Mouse (Mus musculus): Measurements from ENCODE around the gene Fibcd1. TPM values are rescaled to one million over a fixed set of nuclear protein-coding genes. Genes with fewer than 3 reads are reported as not detected.
A peak's percentile ranks its signal among the peaks of the same experiment; 100 is the strongest.

The Fibcd1 gene
- polyA plus RNA-seq, 1 experiment from 2014 or later, result not detected

GRCm38 (mm10) chr2:31782958-31783602 lies 62.7 kb downstream of the Fibcd1 start:
- Histone ChIP-seq H3K9me3 (replicated peaks) (no peaks in the 10 kb centered on the region), H3K4me3 (no peak overlapping the region), H3K4me1 (no peaks in the 10 kb centered on the region), H3K27ac (no peak overlapping the region), H3K36me3 (peaks cover 93% of the 10 kb centered on the region), H3K4me2 (no peak overlapping the region), H3K27me3 (replicated peaks) (no peaks in the 10 kb centered on the region), H3K9ac (no peak overlapping the region)
- WGBS (ENCODE audit: insufficient replicate concordance), result 74% methylated on average over 8 of the region's 8 CpGs
- no peak for ATAC-seq

GRCm38 (mm10) chr2:31779258-31779657 lies 66.5 kb downstream of the Fibcd1 start:
- H3K4me1 ChIP-seq, result no peaks in the 10 kb centered on the region
- no peaks in the 10 kb centered on the region for H3K9me3 ChIP-seq (replicated peaks)
- H3K27me3 ChIP-seq (replicated peaks), result no peaks in the 10 kb centered on the region
- H3K27ac ChIP-seq, result no peak overlapping the region
- H3K9ac ChIP-seq, result no peak overlapping the region
- peaks cover 79% of the 10 kb centered on the region for H3K36me3 ChIP-seq
- no peak for ATAC-seq
- 84% methylated on average over 2 of the region's 2 CpGs for WGBS (ENCODE audit: insufficient replicate concordance)
- no peak overlapping the region for H3K4me2 ChIP-seq
- H3K4me3 ChIP-seq, result no peak overlapping the region

- no peak for ATAC-seq
- H3K4me2 ChIP-seq, result no peak overlapping the region
- peaks cover 60% of the 10 kb centered on the region for H3K36me3 ChIP-seq
- H3K27ac ChIP-seq, result no peak overlapping the region
- no peaks in the 10 kb centered on the region for H3K9me3 ChIP-seq (replicated peaks)
- no peaks in the 10 kb centered on the region for H3K27me3 ChIP-seq (replicated peaks)
- WGBS (ENCODE audit: insufficient replicate concordance), result 77% methylated on average over 3 of the region's 3 CpGs
- no peak overlapping the region for H3K9ac ChIP-seq
- H3K4me1 ChIP-seq, result peaks cover 7% of the 10 kb centered on the region; the same call in 1 of the 2 replicates
- no peak overlapping the region for H3K4me3 ChIP-seq
Observed at GRCm38 (mm10) chr2:31776479-31776878, 69.3 kb downstream of the Fibcd1 start.

- H3K36me3 ChIP-seq, result peaks cover 14% of the 10 kb centered on the region; the same call in 1 of the 2 replicates
- no peaks in the 10 kb centered on the region for H3K9me3 ChIP-seq (replicated peaks)
- no peak; the same call in 1 of the 2 replicates for ATAC-seq
- H3K27ac ChIP-seq, result peak overlapping the region; percentile 72; the same call in 1 of the 2 replicates
- H3K27me3 ChIP-seq (replicated peaks), result no peaks in the 10 kb centered on the region
- peak overlapping the region; percentile 28 for H3K4me2 ChIP-seq
- H3K4me3 ChIP-seq, result no peak overlapping the region
- 27% methylated on average over 7 of the region's 7 CpGs for WGBS (ENCODE audit: insufficient replicate concordance)
- H3K4me1 ChIP-seq, result peaks cover 54% of the 10 kb centered on the region
- 0 out of 2 replicates have a peak overlapping the region, but pooled peaks have one; percentile 15 for H3K9ac ChIP-seq
Observed at GRCm38 (mm10) chr2:31770781-31771441, 74.9 kb downstream of the Fibcd1 start.

GRCm38 (mm10) chr2:31769631-31770111 lies 76.1 kb downstream of the Fibcd1 start:
- ATAC-seq, result no peak
- peaks cover 67% of the 10 kb centered on the region for H3K4me1 ChIP-seq
- no peak overlapping the region for H3K9ac ChIP-seq
- no peak overlapping the region; the same call in 1 of the 2 replicates for H3K4me2 ChIP-seq
- H3K4me3 ChIP-seq, result no peak overlapping the region
- no peaks in the 10 kb centered on the region for H3K27me3 ChIP-seq (replicated peaks)
- WGBS (ENCODE audit: insufficient replicate concordance), result 29% methylated on average over 6 of the region's 6 CpGs
- no peaks in the 10 kb centered on the region for H3K9me3 ChIP-seq (replicated peaks)
- H3K27ac ChIP-seq, result peak overlapping the region; percentile 72
- H3K36me3 ChIP-seq, result peaks cover 9% of the 10 kb centered on the region; the same call in 1 of the 2 replicates

- Histone ChIP-seq H3K36me3 (peaks cover 5% of the 10 kb centered on the region; the same call in 1 of the 2 replicates), H3K4me2 (peak overlapping the region; percentile 31), H3K27ac (peak overlapping the region; percentile 72), H3K27me3 (replicated peaks) (no peaks in the 10 kb centered on the region), H3K9me3 (replicated peaks) (no peaks in the 10 kb centered on the region), H3K4me3 (no peak overlapping the region), H3K4me1 (peaks cover 71% of the 10 kb centered on the region), H3K9ac (peak overlapping the region; percentile 13; the same call in 1 of the 2 replicates)
- no peak for ATAC-seq
- WGBS (ENCODE audit: insufficient replicate concordance), result 39% methylated on average over 4 of the region's 4 CpGs
Observed at GRCm38 (mm10) chr2:31769115-31769514, 76.7 kb downstream of the Fibcd1 start.

- Histone ChIP-seq H3K4me2 (no peak overlapping the region), H3K36me3 (no peaks in the 10 kb centered on the region), H3K4me3 (no peak overlapping the region), H3K27me3 (replicated peaks) (no peaks in the 10 kb centered on the region), H3K9ac (no peak overlapping the region), H3K27ac (no peak overlapping the region), H3K4me1 (peaks cover 80% of the 10 kb centered on the region), H3K9me3 (replicated peaks) (no peaks in the 10 kb centered on the region)
- 63% methylated on average over 4 of the region's 4 CpGs for WGBS (ENCODE audit: insufficient replicate concordance)
- no peak for ATAC-seq
Observed at GRCm38 (mm10) chr2:31767815-31768214, 78.0 kb downstream of the Fibcd1 start.

GRCm38 (mm10) chr2:31767104-31767503 lies 78.7 kb downstream of the Fibcd1 start:
- Histone ChIP-seq H3K4me2 (no peak overlapping the region), H3K9me3 (replicated peaks) (no peaks in the 10 kb centered on the region), H3K27ac (no peak overlapping the region), H3K9ac (no peak overlapping the region), H3K27me3 (replicated peaks) (no peaks in the 10 kb centered on the region), H3K36me3 (no peaks in the 10 kb centered on the region), H3K4me3 (no peak overlapping the region), H3K4me1 (peaks cover 86% of the 10 kb centered on the region)
- ATAC-seq, result no peak
- WGBS (ENCODE audit: insufficient replicate concordance), result 83% methylated on average over 6 of the region's 6 CpGs

Other genes starting within 250 kb of the Fibcd1 start
- not detected in 2 replicates for gene Prdm12, start 206.0 kb downstream of the Fibcd1 start, polyA plus RNA-seq (2016; fragmentation: Nextera tagmentation; extraction: Ambion mirVana)
- gene Exosc2, start 175.3 kb downstream of the Fibcd1 start, polyA plus RNA-seq (2016; fragmentation: Nextera tagmentation; extraction: Ambion mirVana), result 57.8 and 64.9 TPM in 2 replicates
- 12.9 and 13.4 TPM in 2 replicates for gene Abl1, start 157.6 kb downstream of the Fibcd1 start, polyA plus RNA-seq (2016; fragmentation: Nextera tagmentation; extraction: Ambion mirVana)
- gene Qrfp, start 35.4 kb downstream of the Fibcd1 start, polyA plus RNA-seq (2016; fragmentation: Nextera tagmentation; extraction: Ambion mirVana), result 0.04 and 0.06 TPM in 2 replicates
- gene Lamc3, start 41.3 kb upstream of the Fibcd1 start, polyA plus RNA-seq (2016; fragmentation: Nextera tagmentation; extraction: Ambion mirVana), result 0.11 and 0.18 TPM in 2 replicates
- 5.1 and 5.2 TPM in 2 replicates for gene Aif1l, start 104.1 kb upstream of the Fibcd1 start, polyA plus RNA-seq (2016; fragmentation: Nextera tagmentation; extraction: Ambion mirVana)
- gene Nup214, start 128.4 kb upstream of the Fibcd1 start, polyA plus RNA-seq (2016; fragmentation: Nextera tagmentation; extraction: Ambion mirVana), result 67.8 and 70.7 TPM in 2 replicates
- gene Fam78a, start 238.9 kb upstream of the Fibcd1 start, polyA plus RNA-seq (2016; fragmentation: Nextera tagmentation; extraction: Ambion mirVana), result 22.4 and 22.6 TPM in 2 replicates
- 3.0 and 3.4 TPM in 2 replicates for gene Plpp7, start 249.5 kb upstream of the Fibcd1 start, polyA plus RNA-seq (2016; fragmentation: Nextera tagmentation; extraction: Ambion mirVana)